Mouse (Mus musculus): ENCODE measurements at regions not wholly inside any gene's neighbourhood (a gene's known extent, or its start where the extent isn't known, plus 50 kb on each side); places are given as distances from the start of the nearest gene placed in this dataset.
"Not testable (repeated sequence)": the region's sequence is repeated elsewhere in the genome, so short reads cannot be mapped to it uniquely, and the experiment has no call there.

DNA sequence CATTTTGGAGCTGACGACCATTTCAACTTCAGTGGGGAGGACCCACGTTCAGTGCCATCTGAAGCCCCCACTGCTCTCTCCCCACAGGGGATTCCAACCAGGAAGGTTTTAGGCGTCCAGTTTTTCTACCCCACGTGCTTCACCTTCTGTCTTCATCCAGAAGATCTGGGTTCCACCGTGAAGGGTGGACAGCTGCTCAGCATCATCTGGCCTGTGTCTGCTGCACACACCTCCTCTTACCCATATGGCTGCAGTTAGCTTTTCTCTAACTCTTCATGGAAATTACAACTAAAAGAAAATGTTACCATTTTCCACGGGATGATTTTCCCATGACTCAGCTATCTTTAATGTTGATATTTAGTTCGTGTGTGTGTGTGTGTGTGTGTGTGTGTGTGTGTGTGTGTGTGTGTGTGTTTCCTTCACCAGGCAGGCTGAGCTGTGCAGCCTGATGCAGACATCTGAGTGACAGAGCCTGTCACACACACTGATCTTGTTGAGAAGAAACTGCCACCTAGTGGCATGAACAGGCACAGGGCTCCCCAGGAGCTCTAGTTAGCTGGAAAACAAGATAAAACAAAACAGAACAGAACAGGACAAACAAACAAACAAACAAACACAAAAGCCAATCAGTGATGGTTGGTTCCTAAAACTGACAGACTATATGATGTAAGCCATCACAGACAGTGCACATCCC is 107.5 kb upstream of the Rasgrp1 start:
- DNase-seq, result peak in 1 of 2 experiments; percentile 43

DNA sequence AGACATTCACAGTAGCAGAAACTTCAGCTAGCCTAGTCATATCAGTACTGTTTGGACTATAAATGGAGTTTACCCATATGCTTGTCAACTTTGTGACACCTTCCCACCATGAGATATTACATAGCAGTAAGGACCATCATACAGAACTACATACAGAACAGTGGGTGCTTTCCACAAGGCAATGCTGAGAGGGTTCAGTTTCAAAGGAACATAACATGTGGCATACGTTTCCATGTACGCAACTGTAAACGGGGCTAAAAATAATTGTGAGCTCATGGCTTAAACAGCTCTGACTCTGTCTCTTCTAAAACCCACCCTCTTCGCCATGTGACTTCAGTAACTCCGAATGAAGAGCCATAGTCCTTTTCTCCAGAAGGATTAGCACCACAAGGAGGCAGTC is 109.0 kb upstream of the Rasgrp1 start:
- DNase-seq, result no peak

DNA sequence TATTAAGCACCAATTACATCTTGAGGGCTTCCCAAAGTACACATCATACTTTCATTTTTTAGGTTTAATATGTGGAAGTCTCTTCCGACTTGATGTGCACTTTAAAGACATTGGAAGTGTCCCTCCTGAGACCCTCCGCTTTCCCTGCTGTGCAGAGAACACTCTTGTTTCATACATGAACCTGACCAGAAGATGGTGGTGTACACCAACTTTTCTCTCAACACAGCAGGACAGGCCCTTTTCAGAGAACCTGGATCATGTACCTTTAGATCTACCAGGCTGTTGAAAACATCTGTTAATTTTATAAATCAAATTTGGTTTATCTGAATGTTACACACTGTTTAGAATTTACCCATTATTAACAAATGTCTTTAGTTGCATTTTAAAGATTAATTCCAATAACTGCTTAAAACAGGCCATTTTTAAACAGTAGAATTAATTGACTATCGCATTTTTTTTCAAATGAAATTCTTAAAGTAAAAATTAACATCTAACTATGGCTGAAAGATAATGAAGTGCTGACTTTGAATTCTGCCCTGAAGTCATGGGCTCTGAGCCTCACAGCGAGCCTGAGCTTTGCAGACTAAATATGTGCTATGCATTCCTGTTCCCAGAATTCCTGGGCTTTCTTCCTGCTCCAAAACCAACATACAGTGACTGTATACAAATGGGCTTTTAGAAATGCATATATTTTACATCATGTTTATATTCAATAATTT is 112.4 kb upstream of the Rasgrp1 start:
- DNase-seq, result no peak

- no peak for DNase-seq
Observed at GRCm38 (mm10) chr2:117455740-117456455, 113.1 kb upstream of the Rasgrp1 start.

DNA sequence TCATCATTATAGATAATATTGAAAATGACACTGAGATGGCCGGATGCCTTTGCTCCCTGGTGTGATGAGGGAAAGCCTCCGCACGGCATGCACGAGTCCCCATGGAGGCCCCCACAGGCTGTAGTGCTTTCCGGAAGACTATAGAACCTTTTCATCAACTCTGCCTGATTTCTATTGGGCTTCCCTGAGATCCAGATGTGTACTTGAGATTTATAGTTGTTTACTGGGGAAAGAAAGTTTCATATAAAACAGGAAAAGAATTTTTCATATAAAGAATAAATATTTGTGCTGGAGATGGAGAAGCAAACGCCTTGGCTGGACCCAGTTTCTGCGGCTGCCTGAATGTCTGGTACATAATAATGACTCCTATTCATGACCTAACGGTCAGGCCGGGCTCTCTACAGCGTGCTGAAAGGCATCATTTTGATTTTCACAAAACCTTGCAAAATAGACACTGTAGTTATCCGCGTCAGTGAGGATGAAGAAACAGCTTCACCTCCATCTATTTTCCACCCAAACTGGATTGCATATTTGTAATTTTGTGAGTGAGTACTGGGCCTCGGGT is 113.7 kb upstream of the Rasgrp1 start:
- DNase-seq, result no peak

GRCm38 (mm10) chr2:117461541-117462290 is 118.9 kb upstream of the Rasgrp1 start:
- DNase-seq, result no peak

- no peak for DNase-seq
Observed at GRCm38 (mm10) chr2:117474885-117475542, 132.2 kb upstream of the Rasgrp1 start.

DNA sequence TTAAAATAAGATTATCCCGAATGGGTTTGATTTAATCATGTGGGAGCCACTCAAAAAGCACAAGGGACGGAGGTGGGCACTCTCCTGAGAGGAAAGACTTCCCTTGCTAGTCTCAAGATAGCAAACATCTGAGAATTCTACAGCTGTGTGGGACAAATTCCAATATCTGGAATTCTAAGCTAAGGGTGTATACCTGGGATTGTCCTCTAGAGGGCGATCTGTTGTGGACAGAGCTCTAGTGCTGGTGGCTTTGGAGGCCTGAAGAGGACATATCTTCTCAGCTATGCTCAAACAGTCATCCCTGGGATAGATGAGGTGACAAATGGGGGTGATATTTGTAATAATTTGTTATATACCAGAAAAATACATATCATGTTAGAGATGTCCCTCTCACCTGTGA is 132.8 kb upstream of the Rasgrp1 start:
- no peak for DNase-seq

- DNase-seq, result not testable (repeated sequence)
Observed at GRCm38 (mm10) chr2:117477503-117477902, 134.7 kb upstream of the Rasgrp1 start.

DNA sequence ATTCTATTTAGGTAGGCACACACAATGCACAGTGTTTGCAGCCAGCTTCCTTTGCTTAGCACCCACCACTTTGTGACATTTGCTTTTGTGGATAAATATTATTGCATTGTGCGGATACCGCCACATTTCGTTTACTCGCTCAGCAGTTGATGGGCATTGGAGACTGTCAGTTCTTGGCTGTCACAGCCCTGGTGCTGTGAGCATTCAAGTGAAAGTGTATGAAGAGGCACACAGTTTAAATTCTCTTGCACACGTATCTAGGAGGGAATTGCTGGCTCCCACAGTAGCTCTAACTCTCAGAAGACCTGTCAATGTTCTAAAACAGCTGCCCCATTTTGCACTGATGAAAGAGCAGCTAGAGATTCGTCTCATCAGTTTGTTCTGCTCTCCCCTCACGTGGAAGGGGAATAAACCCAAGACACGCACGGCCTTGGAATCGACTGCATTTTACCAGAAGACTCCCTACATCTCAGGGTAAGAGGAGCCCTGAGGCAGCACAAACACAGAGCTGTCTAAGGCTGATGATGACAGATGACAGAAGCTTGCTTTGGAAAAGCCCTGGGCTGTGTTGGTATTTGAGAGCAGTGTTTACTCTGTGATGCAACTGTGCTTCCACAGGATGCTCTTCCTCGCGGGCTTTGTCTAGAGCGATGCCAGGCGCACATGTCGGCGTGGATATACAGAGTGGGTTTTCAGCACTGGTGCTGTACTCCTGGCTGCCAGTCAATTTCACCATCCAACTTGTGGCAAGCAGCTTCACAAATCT is 136.6 kb upstream of the Rasgrp1 start:
- not testable (repeated sequence) for DNase-seq

DNA sequence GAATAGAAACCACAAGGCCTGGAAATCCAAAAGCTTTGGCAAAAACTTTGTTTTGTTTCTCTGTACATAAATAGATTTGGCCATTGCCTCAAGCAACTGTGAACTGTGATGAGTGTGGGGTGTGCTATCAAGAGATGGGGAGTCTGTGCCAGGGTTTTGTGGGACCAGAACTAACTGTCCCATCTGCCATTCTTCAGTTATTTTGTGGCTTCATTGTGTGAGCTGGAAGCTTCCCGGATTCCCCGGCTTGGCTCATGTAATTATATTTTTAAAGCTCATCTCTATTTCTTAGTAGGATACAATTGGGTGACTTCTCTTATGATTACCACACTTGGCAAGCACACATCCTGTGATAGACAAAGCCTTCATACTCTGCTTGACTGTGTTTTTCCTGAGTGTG is 143.6 kb upstream of the Rasgrp1 start:
- no peak for DNase-seq

DNA sequence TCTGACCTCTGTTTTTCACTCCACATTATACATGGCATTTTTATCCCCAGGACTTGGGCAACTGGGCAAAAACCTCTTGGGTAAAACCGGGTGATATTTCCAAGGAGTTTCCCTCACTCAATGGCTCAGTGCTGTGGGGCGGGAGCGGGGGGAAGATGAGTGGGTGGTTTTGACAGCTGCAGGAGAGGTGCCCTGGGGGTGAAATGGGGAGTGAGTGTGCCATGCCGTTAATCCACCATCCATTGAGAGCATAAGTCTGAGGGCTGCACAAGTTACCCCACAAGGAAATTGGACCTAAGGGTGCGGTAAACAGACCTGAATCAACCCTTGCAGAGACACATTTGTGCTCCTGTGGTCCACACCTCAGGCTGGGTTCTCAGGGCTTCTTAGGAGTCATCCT is 155.8 kb upstream of the Rasgrp1 start:
- no peak for DNase-seq

DNA sequence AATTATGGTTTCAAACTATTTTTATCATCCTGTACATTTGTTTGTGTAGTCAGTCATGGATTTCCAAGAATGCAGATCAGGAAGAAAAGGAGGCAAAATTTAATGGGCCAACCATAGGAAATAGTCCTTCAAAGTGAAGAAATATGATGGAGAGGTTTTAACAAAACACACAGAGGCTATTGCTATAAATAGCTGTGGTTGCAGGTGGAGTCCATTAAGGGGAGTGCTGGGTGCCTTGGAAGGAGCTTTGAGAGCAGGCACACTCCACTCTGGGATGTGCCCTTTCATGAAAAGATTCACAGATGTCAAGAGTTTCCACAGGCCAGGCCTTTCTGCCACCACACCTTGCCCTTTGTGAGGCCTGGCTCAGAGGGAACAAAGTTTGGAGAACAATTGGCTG is 159.8 kb upstream of the Rasgrp1 start:
- DNase-seq, result no peak

DNA sequence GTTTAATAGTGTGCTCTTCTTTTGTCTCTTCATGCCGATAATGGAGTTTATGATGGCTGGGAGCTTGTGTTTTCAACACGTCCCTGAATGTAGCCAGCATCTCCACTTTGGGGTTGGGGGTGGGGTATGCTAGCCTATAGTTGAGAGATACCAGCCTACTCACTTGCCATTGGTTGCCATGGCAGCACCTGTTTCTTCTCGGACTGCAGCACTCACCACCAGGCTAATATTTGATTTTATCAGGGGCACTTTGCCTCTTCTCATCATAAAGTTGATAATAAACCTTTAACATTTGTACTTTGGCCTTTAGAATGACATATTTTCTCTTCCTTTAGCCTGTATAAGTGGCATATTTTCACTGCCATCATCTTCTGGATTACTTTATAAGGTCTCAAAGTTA is 168.9 kb upstream of the Rasgrp1 start:
- DNase-seq, result no peak

GRCm38 (mm10) chr2:117512551-117512950 is 169.8 kb upstream of the Rasgrp1 start:
- peak; percentile 9 to 15 for DNase-seq

DNA sequence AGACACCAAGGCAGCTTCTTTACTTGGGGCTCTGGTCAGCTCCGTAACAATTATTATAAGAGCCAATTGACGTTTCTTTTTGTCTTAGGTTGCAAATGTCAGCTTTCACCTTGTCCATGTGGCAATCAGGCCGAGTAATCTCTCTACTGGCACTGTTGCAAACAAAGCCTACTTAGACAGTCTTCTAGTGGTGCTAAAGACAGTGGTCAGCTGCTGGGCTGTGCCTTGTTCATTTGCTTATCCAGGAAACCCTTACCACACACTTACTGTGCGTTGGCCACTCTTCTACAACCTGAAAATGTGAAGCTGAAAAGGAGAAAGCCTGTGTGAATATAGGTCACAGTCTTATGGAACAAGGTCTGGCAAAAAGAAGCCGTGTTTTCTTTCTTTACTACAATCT is 181.6 kb upstream of the Rasgrp1 start:
- no peak for DNase-seq

DNA sequence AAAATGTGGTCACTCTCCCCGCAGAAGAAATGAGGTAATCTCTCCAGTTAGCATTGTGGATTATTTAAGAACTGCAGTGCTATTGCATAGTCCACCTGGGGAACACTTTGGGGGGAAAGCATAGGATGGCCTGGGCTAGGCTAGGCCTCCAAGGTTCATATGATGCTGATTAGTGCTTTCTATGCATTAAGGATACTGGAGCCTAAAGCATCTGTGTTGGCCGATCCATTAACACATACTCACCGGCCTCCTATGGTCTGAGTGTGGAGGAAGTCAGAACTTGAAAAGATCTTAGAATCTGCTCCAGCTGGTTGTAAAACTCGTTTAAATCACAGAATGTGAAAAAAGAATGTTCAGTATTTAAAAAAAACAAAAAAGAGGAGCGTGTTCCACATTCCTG is 196.1 kb upstream of the Rasgrp1 start:
- DNase-seq, result no peak

DNA sequence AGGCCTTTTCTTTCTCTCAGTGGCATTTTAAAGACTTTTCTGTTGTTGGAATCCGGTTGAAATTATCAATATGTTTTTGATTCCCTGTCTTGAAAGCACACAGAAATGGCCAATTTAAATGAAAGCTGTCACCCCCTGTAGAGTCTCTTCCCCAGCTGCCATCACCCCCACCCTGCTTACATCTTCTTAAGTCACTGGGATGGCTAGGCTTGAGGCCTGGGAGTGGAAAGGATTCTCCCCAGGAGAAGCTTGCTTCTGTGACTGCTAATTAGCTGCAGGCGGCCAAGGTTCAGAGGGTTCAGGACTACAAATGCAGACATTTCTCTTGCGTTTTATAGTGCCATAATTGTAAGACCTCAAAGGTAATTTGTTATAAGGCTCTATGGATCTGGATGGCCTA is 196.5 kb upstream of the Rasgrp1 start:
- no peak for DNase-seq

DNA sequence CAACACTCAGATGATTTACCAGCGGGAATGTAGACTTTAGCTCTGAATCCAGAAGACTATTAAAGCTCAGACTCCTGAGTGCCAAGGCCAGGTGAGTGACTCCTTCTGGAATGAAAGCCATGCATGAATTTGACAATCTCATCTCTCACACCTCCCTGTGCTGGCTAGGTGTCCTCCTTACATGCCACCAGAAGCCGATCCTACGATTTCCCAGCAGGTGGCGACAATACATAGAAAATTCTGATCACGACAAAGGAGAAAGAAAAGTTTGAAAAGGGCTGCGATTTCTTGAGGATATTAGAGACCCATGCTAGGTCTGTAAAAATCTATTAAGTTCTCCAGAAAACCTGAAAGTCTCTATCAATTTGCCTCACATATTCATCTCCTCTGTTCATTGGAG is 198.7 kb upstream of the Rasgrp1 start:
- DNase-seq, result peak; percentile 34 to 58

GRCm38 (mm10) chr2:117542298-117542697 is 199.5 kb upstream of the Rasgrp1 start:
- DNase-seq, result no peak

GRCm38 (mm10) chr2:117543301-117543782 is 200.5 kb upstream of the Rasgrp1 start:
- DNase-seq, result no peak

Data from cerebellum, postnatal 25 days (tissue).